Mouse (Mus musculus): Measurements from ENCODE around the gene Rnls. TPM values are rescaled to one million over a fixed set of nuclear protein-coding genes. Genes with fewer than 3 reads are reported as not detected.

The Rnls gene
- total and polyA plus RNA-seq, 3 experiments = not detected

DNA sequence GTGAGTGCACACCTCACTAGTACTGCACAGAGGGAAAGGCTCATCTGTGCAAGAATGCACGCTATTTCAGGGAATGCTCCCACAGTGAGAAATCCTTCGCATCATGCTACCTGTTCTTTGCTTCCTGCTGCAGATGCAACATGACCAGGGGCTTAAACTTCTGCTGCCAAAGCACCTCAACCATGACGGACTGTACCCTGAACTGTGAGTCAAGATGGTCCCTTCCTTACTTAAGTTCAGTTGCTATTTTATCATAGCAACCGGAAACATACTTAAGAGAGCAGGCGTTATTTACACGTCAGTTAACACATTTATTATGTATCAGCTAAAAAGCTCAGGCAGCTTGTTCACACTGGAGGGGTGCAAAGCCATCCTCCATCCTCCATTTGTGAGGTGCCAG lies 222.2 kb downstream of the Rnls start:
- TF ChIP-seq POLR2A (IDR thresholded peaks at IDR 0.05; ENCODE audit: control insufficient read depth in 1 of 2, insufficient read depth in 1 of 2, low read depth in 1 of 2, low read length in 2 of 2, poor library complexity in 1 of 2) (no peak), MEF2A (IDR thresholded peaks at IDR 0.05; ENCODE audit: extremely low read depth, insufficient replicate concordance, low read depth, low read length, poor library complexity, severe bottlenecking) (no peak), TCF12 (IDR thresholded peaks at IDR 0.05; ENCODE audit: low read depth, low read length) (no peak), ELF1 (IDR thresholded peaks at IDR 0.05; ENCODE audit: low read depth, low read length) (no peak), KAT2A (conservative IDR thresholded peaks at IDR 0.05; ENCODE audit: low read depth, low read length) (no peak), MAFK (IDR thresholded peaks at IDR 0.05; ENCODE audit: borderline replicate concordance, low read depth, low read length) (no peak), MAX (IDR thresholded peaks at IDR 0.05; ENCODE audit: low read length) (no peak), EP300 (IDR thresholded peaks at IDR 0.05; ENCODE audit: low read depth in 1 of 2, low read length in 2 of 2) (no peak), RCOR1 (IDR thresholded peaks at IDR 0.05; ENCODE audit: low read depth, low read length) (no peak), ZMIZ1 (IDR thresholded peaks at IDR 0.05; ENCODE audit: low read depth, low read length) (no peak), E2F4 (IDR thresholded peaks at IDR 0.05; ENCODE audit: borderline replicate concordance, low read depth, low read length) (no peak), CHD2 (IDR thresholded peaks at IDR 0.05; ENCODE audit: low read length) (no peak), NELFE (IDR thresholded peaks at IDR 0.05; ENCODE audit: low read depth, low read length) (no peak), CHD1 (IDR thresholded peaks at IDR 0.05; ENCODE audit: low read depth, low read length) (no peak), SIN3A (IDR thresholded peaks at IDR 0.05; ENCODE audit: low read length) (no peak), ZC3H11A (IDR thresholded peaks at IDR 0.05; ENCODE audit: low read depth, low read length) (no peak), MAZ (IDR thresholded peaks at IDR 0.05; ENCODE audit: low read depth, low read length) (no peak), ETS1 (IDR thresholded peaks at IDR 0.05; ENCODE audit: low read depth, low read length) (no peak)
- H3K79me2 ChIP-seq (ENCODE audit: control insufficient read depth, insufficient read depth, low read length, poor library complexity) = no peaks in the 10 kb centered on the region
- H3K4me3 ChIP-seq (ENCODE audit: control insufficient read depth in 1 of 2, insufficient read depth in 1 of 2, low read depth in 2 of 2, low read length in 2 of 2) = no peak overlapping the region
- peaks cover 0 to 2% of the 10 kb centered on the region in 2 experiments; a peak in 3 of 4 replicates for H3K27me3 ChIP-seq (ENCODE audit: control insufficient read depth in 1 of 2, insufficient read depth in 2 of 2, low read length in 2 of 2)
- no peak for DNase-seq (ENCODE audit: low read depth, low spot score)
- H3K36me3 ChIP-seq (ENCODE audit: control insufficient read depth in 1 of 2, insufficient read depth in 2 of 2, low read length in 2 of 2) = no peaks in the 10 kb centered on the region
- no peaks in the 10 kb centered on the region for H3K4me1 ChIP-seq (ENCODE audit: control insufficient read depth in 1 of 2, insufficient read depth in 2 of 2, low read length in 2 of 2)
- H3K9me3 ChIP-seq (replicated peaks; ENCODE audit: insufficient read depth, low read length) = no peaks in the 10 kb centered on the region
- H3K27ac ChIP-seq (ENCODE audit: control insufficient read depth, low read depth, low read length) = no peak overlapping the region
- no peak overlapping the region for H3K9ac ChIP-seq (ENCODE audit: control insufficient read depth, low read depth, low read length, poor library complexity, severe bottlenecking)

DNA sequence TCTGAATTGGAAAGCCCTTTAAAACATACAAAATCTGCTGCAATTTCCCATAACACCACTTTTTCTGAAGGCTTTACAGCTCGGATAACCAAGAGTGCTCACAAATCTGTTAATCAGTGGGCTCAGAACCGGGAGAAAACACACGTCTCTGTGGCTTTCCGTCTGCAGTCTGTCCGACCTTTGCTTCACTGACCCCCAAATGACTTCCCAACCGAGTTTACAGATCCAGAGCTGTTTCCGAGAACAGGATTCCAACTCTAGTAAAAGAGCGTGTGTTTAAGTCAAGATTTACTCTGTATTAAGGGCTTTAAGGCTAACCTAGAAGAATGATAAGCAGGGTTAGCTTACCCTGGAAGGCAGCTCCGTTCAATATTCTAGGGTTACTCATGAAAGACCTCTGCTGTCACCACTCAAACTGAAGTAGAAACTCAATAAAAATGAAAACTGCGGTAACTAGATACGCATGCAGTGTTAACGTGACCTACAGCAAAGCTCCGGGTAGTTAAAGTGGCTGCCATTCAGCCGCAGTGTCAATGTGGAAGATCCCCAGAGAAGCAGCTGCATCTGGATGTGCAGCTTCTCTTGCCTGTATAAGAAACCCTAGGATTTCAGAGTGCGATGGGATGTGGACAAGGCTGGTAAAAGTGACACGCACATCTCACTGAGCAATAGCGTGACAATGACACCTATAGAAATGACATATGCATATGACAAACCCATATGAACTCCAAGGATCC lies 224.4 kb downstream of the Rnls start:
- Histone ChIP-seq H3K9me3 (replicated peaks; ENCODE audit: insufficient read depth, low read length) (no peaks in the 10 kb centered on the region), H3K4me1 (ENCODE audit: control insufficient read depth in 1 of 2, insufficient read depth in 2 of 2, low read length in 2 of 2) (no peaks in the 10 kb centered on the region), H3K27ac (ENCODE audit: control insufficient read depth, low read depth, low read length) (no peak overlapping the region), H3K27me3 (ENCODE audit: control insufficient read depth in 1 of 2, insufficient read depth in 2 of 2, low read length in 2 of 2) (peaks cover 0 to 2% of the 10 kb centered on the region in 2 experiments; a peak in 3 of 4 replicates), H3K9ac (ENCODE audit: control insufficient read depth, low read depth, low read length, poor library complexity, severe bottlenecking) (no peak overlapping the region), H3K79me2 (ENCODE audit: control insufficient read depth, insufficient read depth, low read length, poor library complexity) (no peaks in the 10 kb centered on the region), H3K4me3 (ENCODE audit: control insufficient read depth in 1 of 2, insufficient read depth in 1 of 2, low read depth in 2 of 2, low read length in 2 of 2) (no peak overlapping the region), H3K36me3 (ENCODE audit: control insufficient read depth in 1 of 2, insufficient read depth in 2 of 2, low read length in 2 of 2) (no peaks in the 10 kb centered on the region)
- TF ChIP-seq NRF1 (IDR thresholded peaks at IDR 0.05; ENCODE audit: insufficient read depth, low read depth, low read length, poor library complexity, severe bottlenecking) (no peak), RCOR1 (IDR thresholded peaks at IDR 0.05; ENCODE audit: low read depth, low read length) (no peak), HCFC1 (IDR thresholded peaks at IDR 0.05; ENCODE audit: low read depth, low read length) (no peak), SIN3A (IDR thresholded peaks at IDR 0.05; ENCODE audit: low read length) (no peak), MAFK (IDR thresholded peaks at IDR 0.05; ENCODE audit: borderline replicate concordance, low read depth, low read length) (no peak), SMC3 (IDR thresholded peaks at IDR 0.05; ENCODE audit: low read depth, low read length) (no peak), MAZ (IDR thresholded peaks at IDR 0.05; ENCODE audit: low read depth, low read length) (no peak), USF1 (IDR thresholded peaks at IDR 0.05; ENCODE audit: low read depth, low read length) (no peak), ELF1 (IDR thresholded peaks at IDR 0.05; ENCODE audit: low read depth, low read length) (no peak), MYC (IDR thresholded peaks at IDR 0.05; ENCODE audit: low read depth, low read length) (no peak), ZC3H11A (IDR thresholded peaks at IDR 0.05; ENCODE audit: low read depth, low read length) (no peak), CHD1 (IDR thresholded peaks at IDR 0.05; ENCODE audit: low read depth, low read length) (no peak), RAD21 (IDR thresholded peaks at IDR 0.05; ENCODE audit: low read depth, low read length) (no peak), MXI1 (IDR thresholded peaks at IDR 0.05; ENCODE audit: low read depth, low read length) (no peak), MYB (IDR thresholded peaks at IDR 0.05; ENCODE audit: low read depth, low read length) (no peak), ZMIZ1 (IDR thresholded peaks at IDR 0.05; ENCODE audit: low read depth, low read length) (no peak), NELFE (IDR thresholded peaks at IDR 0.05; ENCODE audit: low read depth, low read length) (no peak), EP300 (IDR thresholded peaks at IDR 0.05; ENCODE audit: low read depth in 1 of 2, low read length in 2 of 2) (no peak), USF2 (IDR thresholded peaks at IDR 0.05; ENCODE audit: borderline replicate concordance in 1 of 2, insufficient read depth in 1 of 2, low read depth in 1 of 2, low read length in 2 of 2) (no peak), ZKSCAN1 (IDR thresholded peaks at IDR 0.05; ENCODE audit: low read depth, low read length) (no peak)
- no peak for DNase-seq (ENCODE audit: low read depth, low spot score)
